Mouse (Mus musculus) cerebellum, adult 8-10 months (tissue): Measurements from ENCODE around the gene Lmbrd2.

Experiments
- DNase-seq: peaks from one replicate; pipeline ENCODE4 v3.0.0; 2022

The Lmbrd2 gene

DNA sequence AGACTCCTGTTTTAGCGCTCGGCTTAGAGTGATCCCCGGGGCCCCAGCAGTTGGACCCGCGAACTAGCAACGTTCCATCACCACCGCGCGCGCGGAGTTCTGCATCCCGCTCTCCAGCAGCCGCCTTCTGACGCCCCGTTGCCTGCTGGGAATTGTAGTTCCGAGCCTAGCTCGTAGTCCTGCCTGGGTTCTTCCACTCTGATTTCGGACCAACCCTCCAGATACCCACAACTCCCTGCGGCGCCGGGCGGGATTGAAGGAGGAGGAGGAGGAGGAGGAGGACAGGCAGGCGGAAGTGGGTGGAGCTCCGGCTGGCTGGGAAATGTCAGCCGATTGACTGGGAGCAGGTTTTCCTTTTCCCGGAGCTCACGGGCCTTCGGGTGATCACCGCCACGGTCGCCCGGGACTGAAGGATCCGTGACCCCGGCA is at the start of gene Lmbrd2:
TSS of gene Lmbrd2 (plus strand) at position 299 of the 429 bp plus-strand sequence.
- peak; percentile 96 for DNase-seq

GRCm38 (mm10) chr15:9090662-9091061 is 49.7 kb upstream of the Lmbrd2 start:
- no peak for DNase-seq

GRCm38 (mm10) chr15:9093598-9094365 is 46.6 kb upstream of the Lmbrd2 start:
- no peak for DNase-seq

GRCm38 (mm10) chr15:9094366-9094750 is 46.0 kb upstream of the Lmbrd2 start:
- DNase-seq, result peak; percentile 18

GRCm38 (mm10) chr15:9096865-9097264 is 43.5 kb upstream of the Lmbrd2 start:
- DNase-seq, result no peak

- no peak for DNase-seq
Measured at GRCm38 (mm10) chr15:9100446-9101077, 39.8 kb upstream of the Lmbrd2 start.

DNA sequence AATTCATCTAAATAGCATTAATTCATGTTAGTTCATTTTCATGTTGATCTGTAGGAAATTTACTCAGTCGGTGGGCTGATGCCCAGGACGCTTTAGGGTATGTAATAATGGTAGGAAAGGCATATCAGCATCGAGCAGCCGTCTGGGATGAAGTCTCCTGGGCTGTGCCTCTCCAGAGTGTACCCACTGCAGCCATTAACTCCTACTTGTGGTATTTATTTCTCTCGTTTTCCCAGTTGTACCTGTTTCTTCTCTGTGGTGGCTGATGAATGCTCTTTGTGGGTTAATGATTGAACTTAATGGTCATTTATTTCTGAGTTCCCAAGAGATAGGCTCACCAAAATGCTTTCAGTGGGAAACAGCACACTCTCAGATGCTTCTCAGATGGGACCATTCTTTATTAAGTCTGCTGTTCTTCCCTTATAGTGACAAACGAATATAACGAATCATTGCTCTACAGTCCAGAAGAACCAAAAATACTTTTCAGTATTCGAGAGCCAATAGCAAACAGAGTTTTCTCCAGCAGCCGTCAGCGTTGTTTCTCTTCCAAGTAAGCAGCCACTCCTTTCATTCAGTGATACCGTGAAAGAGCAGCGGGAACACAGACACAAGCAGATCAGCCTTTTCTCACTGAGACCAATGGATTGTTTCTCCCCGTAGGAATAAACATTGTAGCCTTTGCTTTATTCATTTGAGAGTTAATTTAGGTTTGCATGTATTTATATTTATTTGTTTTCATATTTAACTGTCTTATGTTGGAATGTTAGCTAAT is 33.9 kb upstream of the Lmbrd2 start:
- no peak for DNase-seq

- no peak for DNase-seq
Measured at GRCm38 (mm10) chr15:9110526-9111347, 29.6 kb upstream of the Lmbrd2 start.

GRCm38 (mm10) chr15:9111648-9112047 is 28.7 kb upstream of the Lmbrd2 start:
- DNase-seq, result no peak

DNA sequence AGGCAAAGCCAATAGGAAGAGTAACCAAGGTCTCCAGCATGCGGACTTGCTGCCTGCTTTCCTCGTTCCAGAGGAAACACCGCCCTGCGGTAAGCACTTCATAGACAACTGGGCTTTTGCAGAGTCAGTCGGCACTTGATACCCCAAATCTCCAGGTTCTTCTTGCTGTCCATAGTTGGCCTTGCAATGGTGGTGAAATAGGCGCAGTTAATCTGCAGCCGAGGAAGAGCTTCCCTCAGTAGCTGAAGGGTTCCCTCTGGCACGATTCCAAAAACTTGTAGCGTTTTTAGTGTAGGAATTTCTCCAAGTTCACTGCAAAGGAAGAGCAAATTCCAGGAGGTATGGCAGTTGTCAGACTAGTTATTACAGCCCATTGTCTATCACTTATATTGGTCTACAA is 26.8 kb upstream of the Lmbrd2 start:
- DNase-seq, result no peak

DNA sequence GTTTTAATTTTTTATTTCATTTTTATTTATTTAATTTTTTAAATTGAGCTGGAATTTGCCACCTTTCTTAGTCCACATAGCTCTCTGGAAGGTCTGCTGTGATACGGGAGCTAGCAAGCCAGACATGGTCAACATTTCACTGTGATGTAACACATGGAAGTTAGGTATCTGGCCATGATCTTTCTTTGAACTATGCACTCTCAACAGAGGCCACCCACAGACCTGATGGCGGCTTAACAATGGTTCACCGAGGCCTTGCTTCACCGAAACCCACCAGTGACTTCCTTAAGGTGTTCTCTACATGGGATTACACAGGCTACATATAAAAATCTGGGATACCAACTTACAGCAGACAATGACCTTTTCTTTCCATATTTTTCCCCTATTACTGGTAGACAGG is 26.2 kb upstream of the Lmbrd2 start:
- no peak for DNase-seq

GRCm38 (mm10) chr15:9114599-9114998 is 25.8 kb upstream of the Lmbrd2 start:
- DNase-seq, result no peak

- no peak for DNase-seq
Measured at GRCm38 (mm10) chr15:9118852-9119251, 21.5 kb upstream of the Lmbrd2 start.

DNA sequence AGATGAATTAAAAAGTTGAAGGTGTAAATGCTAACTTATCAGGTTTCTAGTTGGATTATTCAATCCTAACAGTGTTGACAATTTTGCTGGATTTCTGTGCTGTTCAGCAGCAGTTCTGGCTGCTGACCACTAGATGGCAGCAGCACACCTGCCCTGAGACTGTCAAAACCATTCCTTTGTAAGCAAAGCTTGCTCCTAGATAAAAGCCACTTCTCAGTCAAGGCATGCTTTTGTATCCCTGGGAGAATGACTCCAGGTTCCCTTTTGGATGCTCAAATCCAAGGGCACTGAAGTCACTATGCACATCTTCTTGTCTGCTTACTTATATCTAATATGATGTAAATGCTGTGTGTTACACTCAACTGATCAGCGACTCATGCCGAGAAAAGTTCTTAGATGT is 20.3 kb upstream of the Lmbrd2 start:
- peak; percentile 38 for DNase-seq

DNA sequence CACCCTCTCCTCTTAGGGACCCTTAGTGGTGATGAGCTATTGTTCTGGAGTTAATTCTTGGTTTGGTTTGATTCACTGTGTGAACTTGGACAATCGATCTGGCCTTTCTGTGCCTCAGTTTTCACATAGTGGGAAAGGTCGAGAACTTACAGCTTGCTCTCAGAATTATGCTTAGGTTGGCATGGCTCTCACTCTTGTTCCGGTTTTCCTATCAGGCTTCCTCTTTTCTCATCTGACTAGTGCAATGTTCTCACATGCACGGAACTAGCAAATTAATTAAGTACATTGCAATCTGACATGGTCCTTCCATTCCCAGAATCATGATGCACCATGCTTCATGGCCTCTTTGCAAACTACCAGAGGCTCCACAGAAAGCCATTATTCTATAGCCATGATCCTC is 17.4 kb upstream of the Lmbrd2 start:
- DNase-seq, result no peak

DNA sequence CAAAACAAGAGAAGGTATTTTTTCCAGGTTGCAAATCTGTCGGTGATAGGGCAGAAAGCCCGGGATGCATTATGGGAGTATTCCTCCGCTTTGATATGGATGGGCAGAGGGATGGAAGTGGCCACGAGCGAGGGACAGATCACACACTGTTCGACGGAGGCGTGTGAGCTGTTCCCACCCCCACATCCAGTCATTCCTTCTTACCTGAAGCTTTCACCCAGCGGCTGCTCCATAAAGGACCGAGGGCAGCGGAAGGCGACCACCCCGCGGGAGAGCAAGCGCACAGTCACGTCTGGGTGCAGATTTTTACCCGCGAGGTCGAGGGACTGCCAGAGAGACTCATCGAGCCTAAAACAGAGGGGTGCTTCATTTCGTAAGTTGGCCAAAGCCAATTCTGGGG is 15.5 kb upstream of the Lmbrd2 start:
- DNase-seq, result no peak

DNA sequence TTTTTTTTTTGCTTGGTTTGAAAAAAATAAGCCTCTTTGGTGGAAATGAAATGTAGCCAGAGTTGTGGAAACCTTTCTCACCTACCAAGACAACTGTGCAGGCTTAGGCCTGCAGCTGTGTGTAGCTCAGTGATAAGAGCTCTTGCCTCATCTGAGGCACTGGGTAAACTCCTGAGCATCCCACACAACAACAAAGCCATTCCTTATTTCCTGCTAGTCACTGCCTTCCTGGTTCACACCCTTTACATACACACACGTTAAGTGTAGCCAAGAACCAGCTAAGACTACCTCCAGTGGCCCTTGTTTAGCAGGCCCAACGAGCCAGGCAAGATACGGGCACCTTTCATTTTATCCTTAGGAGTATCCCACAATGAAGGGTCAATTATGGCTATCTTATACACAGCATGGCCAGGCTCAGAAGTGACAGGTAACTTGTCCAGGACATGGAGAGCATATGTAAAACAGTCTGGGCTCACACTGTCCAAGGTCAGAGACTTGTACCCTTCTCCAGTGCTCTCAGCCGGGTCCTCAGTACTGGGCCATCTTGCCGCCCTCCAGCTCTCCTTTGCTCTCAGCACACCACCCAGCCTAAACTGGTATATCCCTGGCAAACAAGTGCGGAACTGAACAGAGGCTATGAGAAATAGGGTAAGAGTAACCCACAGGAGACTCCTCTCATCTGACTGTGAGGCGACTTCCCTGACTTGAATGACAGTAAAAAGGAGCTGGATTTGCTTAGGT is 13.1 kb upstream of the Lmbrd2 start:
- no peak for DNase-seq

DNA sequence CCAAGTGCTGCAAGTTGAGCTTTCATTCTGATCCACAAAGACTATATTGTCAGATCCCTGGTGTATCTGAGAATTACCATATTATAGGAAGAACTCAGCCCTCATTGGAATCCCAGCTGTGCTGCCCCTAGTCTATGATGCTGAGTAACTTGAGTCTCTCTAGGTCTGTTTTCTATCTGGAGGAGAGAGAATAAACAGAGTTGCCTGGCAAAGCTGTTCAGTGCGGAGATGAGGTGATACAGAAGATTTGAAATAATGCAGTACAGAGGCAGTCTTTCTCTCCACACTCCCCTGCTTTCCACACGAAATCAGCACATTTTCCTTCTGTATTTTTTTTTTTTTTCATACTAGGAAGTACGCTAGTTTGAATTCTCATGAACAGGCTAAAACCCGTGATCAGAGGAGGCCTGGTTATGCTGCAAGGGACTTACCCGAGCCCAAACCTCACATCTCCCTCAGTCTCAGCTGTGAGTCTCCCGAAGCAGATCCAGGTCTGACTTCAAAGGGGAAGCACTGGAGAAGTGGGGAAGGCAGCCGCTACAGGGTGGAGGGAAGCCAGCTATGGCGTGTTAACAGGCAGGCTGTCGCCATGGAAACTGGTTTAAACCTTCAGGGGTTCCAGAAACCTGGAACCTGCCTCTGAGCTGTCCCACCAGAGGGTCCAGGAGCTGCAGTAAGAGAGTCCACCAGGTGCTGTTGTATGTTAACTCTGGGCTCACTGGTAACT is 9.4 kb upstream of the Lmbrd2 start:
- DNase-seq, result no peak

- no peak for DNase-seq
Measured at GRCm38 (mm10) chr15:9131499-9131888, 8.9 kb upstream of the Lmbrd2 start.

DNA sequence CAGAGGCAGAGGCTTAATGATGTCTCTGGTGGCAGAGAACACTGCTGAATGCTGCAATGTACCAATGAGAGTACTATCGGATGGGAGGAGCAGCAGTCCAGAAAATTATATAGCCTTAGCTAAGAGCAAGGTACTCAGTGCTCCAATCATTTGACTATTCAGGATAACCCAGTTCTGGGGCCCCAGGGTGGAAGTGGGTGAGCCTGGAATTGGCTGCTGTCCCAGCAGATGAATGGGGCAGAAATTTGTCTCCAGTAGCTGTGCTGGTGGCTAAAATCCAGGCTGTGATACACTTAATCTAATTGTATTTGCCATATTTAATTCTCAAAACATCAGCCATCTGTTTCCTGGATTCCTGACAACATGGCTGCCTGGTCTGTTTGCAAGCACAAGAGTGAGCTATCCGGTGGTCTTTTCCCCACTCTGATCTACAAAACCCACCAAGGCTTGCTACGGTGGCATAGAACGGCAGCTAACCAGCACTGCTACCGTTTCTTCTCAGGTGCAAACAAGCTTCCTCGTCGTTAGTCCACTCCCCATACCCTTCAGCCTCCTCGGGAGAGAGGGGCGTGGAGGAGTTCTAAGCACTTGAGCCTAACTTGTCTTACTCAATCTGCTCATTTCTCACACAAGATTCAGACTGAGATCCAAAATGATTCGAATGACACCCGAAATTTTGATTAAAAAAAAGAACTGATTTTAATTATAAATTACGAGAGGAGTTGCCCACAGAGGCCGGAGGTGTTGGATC is 7.5 kb upstream of the Lmbrd2 start:
- DNase-seq, result peak; percentile 40
